Mouse (Mus musculus): ENCODE measurements around the gene Mllt3.

DNA sequence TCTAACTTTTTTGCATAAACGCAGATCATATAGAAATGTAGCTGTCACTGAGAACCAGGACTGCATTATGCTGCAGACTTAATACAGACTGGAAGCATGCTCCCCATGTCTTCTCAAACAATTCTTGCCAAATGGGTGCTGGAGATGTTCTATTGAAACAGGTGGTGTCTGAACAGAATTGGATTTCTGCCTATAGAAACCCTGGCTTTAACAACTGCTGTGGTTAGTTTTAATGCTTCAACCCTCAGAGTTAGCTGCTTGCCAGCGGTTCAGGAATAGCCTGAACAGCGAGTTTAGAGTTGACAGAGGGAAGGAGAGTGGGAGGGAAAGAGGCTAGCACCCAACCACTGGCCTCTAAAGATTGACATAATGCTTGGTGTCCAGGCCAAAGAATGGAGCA is 166.6 kb downstream of the Mllt3 start:
- TF ChIP-seq POLR2A (IDR thresholded peaks at IDR 0.05; ENCODE audit: borderline replicate concordance, control insufficient read depth, low read depth, low read length): no peak
- TF ChIP-seq CTCF (IDR thresholded peaks at IDR 0.05; ENCODE audit: control insufficient read depth, insufficient read depth, low read length): no peak
